Mouse (Mus musculus) left cerebral cortex, adult 8-10 months (tissue): ENCODE measurements around the gene Olfr1353. TPM values are rescaled to one million over a fixed set of nuclear protein-coding genes. Genes with fewer than 3 reads are reported as not detected.
"Not testable (repeated sequence)": the region's sequence is repeated elsewhere in the genome, so short reads cannot be mapped to it uniquely, and the experiment has no call there.

ENCODE experiments used
- DNase-seq, 2 experiments: peaks; one replicate each; pipeline ENCODE4 v3.0.0; 2022; ENCODE audit warnings: low spot score in 2 of 2
- total RNA-seq, 4 experiments: library from RNA; stranded (reverse); gene quantifications; 2 replicates each; pipeline ENCODE4 v1.2.4; 2022

Gene Olfr1353
- total RNA-seq, result not detected

- DNase-seq, result not testable (repeated sequence)
Measured at GRCm38 (mm10) chr10:78963009-78963408, at the start of gene Olfr1353. Gene Olfr1353, plus strand, starts transcription at chr10:78963309.

- DNase-seq, result not testable (repeated sequence)
Measured at GRCm38 (mm10) chr10:78950336-78950735, 12.8 kb upstream of the Olfr1353 start, which contains the start of gene Olfr8. Gene Olfr8, plus strand, starts transcription at chr10:78950636.

GRCm38 (mm10) chr10:78980750-78981149, 17.6 kb downstream of the Olfr1353 start, which contains the start of gene Olfr1352:
Gene Olfr1352, plus strand, starts transcription at chr10:78981050.
- DNase-seq, result no peak

DNA sequence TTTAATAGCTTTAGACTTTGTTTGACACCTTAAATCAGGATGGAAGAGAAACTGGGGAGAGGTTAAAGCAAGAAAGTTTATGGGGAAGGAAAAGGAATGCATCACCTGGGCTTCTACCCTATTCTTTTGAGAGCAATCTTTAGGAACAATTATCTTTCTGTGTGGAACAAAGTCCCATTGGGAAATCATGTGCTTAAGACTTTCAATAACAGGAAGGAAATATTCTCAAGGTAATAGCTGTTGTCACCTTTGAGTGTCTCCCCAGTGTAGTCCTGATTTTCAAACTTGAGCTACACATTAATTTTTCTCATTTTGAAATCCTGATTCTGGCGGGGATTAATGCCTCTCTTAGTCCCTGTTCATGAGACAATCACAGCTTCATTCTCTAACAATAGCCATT, 49.1 kb downstream of the Olfr1353 start, which contains the start of gene Olfr1351:
Gene Olfr1351 (plus strand): TSS at position 301 of the 400 bp plus-strand sequence.
- DNase-seq, result no peak

Other genes with a start within 250 kb of the Olfr1353 start
- gene Casp14, start 245.0 kb upstream of the Olfr1353 start, total RNA-seq, result not detected
- under 1 TPM; 0.18 to 0.57 (median 0.39) TPM for gene Ccdc105, start 210.2 kb upstream of the Olfr1353 start, total RNA-seq
- 10 to 100 TPM; 11.0 to 13.9 (median 11.4) TPM for gene Slc1a6, start 182.8 kb upstream of the Olfr1353 start, total RNA-seq
- gene Olfr1356, start 111.1 kb upstream of the Olfr1353 start, total RNA-seq, result not detected
- not detected for gene Olfr1355, start 87.8 kb upstream of the Olfr1353 start, total RNA-seq
- not detected for gene Olfr1354, start 50.1 kb upstream of the Olfr1353 start, total RNA-seq
- not detected for gene Olfr8, start 12.7 kb upstream of the Olfr1353 start, total RNA-seq
- gene Olfr1352, start 17.7 kb downstream of the Olfr1353 start, total RNA-seq, result not detected
- gene Olfr1351, start 49.2 kb downstream of the Olfr1353 start, total RNA-seq, result not detected
- not detected for gene Olfr57, start 65.4 kb downstream of the Olfr1353 start, total RNA-seq
- 10 to 100 TPM; 20.9 to 22.0 (median 21.5) TPM for gene 2610008E11Rik, start 134.3 kb downstream of the Olfr1353 start, total RNA-seq
- not detected for gene Vmn2r80, start 185.5 kb downstream of the Olfr1353 start, total RNA-seq